Mouse (Mus musculus): ENCODE measurements at regions not wholly inside any gene's neighbourhood (a gene's known extent, or its start where the extent isn't known, plus 50 kb on each side); places are given as distances from the start of the nearest gene placed in this dataset.

- Histone ChIP-seq H3K9me3 (ENCODE audit: control insufficient read depth, low read length) (no peaks in the 10 kb centered on the region), H3K4me2 (ENCODE audit: low read depth, low read length) (no peak overlapping the region), H3K27me3 (ENCODE audit: control insufficient read depth, insufficient read depth, low read length) (no peaks in the 10 kb centered on the region), H3K4me1 (ENCODE audit: control insufficient read depth, insufficient read depth, low read length) (no peaks in the 10 kb centered on the region), H3K36me3 (ENCODE audit: control insufficient read depth, insufficient read depth, low read length) (no peaks in the 10 kb centered on the region), H3K27ac (ENCODE audit: low read depth, low read length) (no peak overlapping the region), H3K4me3 (ENCODE audit: low read depth, low read length) (no peak overlapping the region), H3K9ac (replicated peaks; ENCODE audit: low read depth, low read length) (no peak overlapping the region)
- WGBS, result 79% methylated on average over 7 of the region's 7 CpGs
- no peak for ATAC-seq (ENCODE audit: low read depth)
These were observed 77.7 kb downstream of the Gm826 start for GRCm38 (mm10) chr2:160256251-160256650.

GRCm38 (mm10) chr2:160250228-160250627, 83.7 kb downstream of the Gm826 start:
- H3K4me3 ChIP-seq (ENCODE audit: low read depth, low read length), result no peak overlapping the region
- no peaks in the 10 kb centered on the region for H3K27me3 ChIP-seq (ENCODE audit: control insufficient read depth, insufficient read depth, low read length)
- H3K4me2 ChIP-seq (ENCODE audit: low read depth, low read length), result no peak overlapping the region
- no peak for ATAC-seq (ENCODE audit: low read depth)
- H3K9me3 ChIP-seq (ENCODE audit: control insufficient read depth, low read length), result no peaks in the 10 kb centered on the region
- 92% methylated on average over 3 of the region's 3 CpGs for WGBS
- peaks cover 6% of the 10 kb centered on the region; the same call in 1 of the 2 replicates for H3K4me1 ChIP-seq (ENCODE audit: control insufficient read depth, insufficient read depth, low read length)
- H3K27ac ChIP-seq (ENCODE audit: low read depth, low read length), result no peak overlapping the region
- no peaks in the 10 kb centered on the region for H3K36me3 ChIP-seq (ENCODE audit: control insufficient read depth, insufficient read depth, low read length)
- no peak overlapping the region for H3K9ac ChIP-seq (replicated peaks; ENCODE audit: low read depth, low read length)

- Histone ChIP-seq H3K9me3 (ENCODE audit: control insufficient read depth, low read length) (no peaks in the 10 kb centered on the region), H3K27ac (ENCODE audit: low read depth, low read length) (no peak overlapping the region), H3K4me2 (ENCODE audit: low read depth, low read length) (no peak overlapping the region), H3K4me3 (ENCODE audit: low read depth, low read length) (no peak overlapping the region), H3K9ac (replicated peaks; ENCODE audit: low read depth, low read length) (no peak overlapping the region), H3K4me1 (ENCODE audit: control insufficient read depth, insufficient read depth, low read length) (peaks cover 6% of the 10 kb centered on the region; the same call in 1 of the 2 replicates), H3K36me3 (ENCODE audit: control insufficient read depth, insufficient read depth, low read length) (no peaks in the 10 kb centered on the region), H3K27me3 (ENCODE audit: control insufficient read depth, insufficient read depth, low read length) (no peaks in the 10 kb centered on the region)
- ATAC-seq (ENCODE audit: low read depth), result no peak
- WGBS, result 61% methylated on average over 9 of the region's 9 CpGs
These were observed 84.6 kb downstream of the Gm826 start for GRCm38 (mm10) chr2:160249104-160250093.

DNA sequence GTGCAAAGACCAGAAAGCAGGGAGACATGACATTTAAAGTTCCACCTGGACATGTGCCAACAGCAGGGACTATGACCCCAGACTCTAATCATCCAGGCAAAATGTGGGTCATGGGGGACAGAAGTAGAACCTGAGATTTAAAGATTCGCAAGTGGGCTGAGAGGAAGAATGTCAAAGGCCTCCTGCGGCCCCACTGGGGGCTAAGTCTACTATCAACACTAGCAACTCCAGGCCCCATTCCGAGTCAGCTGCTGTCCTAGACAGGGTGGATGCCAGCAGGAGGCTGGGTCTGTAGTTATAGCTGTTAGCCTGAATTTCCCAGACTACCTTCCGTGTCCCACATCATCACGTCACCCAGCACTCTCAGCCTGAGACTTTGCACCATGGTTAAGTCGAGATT, 86.7 kb downstream of the Gm826 start:
- no peaks in the 10 kb centered on the region for H3K27me3 ChIP-seq (ENCODE audit: control insufficient read depth, insufficient read depth, low read length)
- no peak overlapping the region for H3K27ac ChIP-seq (ENCODE audit: low read depth, low read length)
- peaks cover 6% of the 10 kb centered on the region; the same call in 1 of the 2 replicates for H3K4me1 ChIP-seq (ENCODE audit: control insufficient read depth, insufficient read depth, low read length)
- H3K9ac ChIP-seq (replicated peaks; ENCODE audit: low read depth, low read length), result no peak overlapping the region
- ATAC-seq (ENCODE audit: low read depth), result no peak
- H3K9me3 ChIP-seq (ENCODE audit: control insufficient read depth, low read length), result no peaks in the 10 kb centered on the region
- H3K36me3 ChIP-seq (ENCODE audit: control insufficient read depth, insufficient read depth, low read length), result no peaks in the 10 kb centered on the region
- 91% methylated on average over 6 of the region's 6 CpGs for WGBS
- H3K4me3 ChIP-seq (ENCODE audit: low read depth, low read length), result no peak overlapping the region
- H3K4me2 ChIP-seq (ENCODE audit: low read depth, low read length), result no peak overlapping the region

DNA sequence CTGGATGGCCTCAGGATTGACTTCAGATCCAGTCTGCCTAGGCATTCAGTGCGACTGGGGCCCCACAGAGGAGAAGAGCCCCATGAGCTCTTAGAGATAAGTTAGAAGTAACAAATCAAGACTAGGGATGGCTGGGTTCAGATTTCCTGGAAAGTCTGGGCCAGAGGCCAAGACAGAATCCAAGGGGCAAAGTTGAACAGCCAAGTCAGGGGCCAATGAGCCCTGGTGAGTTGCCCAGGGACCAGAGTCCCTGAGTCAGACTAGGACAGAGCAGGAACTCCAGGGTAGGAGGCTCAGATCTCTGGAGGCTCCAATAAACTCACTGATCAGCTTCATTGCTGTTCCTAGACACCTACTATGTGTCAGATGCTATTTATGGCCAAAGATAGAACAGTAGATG, 87.6 kb downstream of the Gm826 start:
- Histone ChIP-seq H3K4me3 (ENCODE audit: low read depth, low read length) (no peak overlapping the region), H3K27me3 (ENCODE audit: control insufficient read depth, insufficient read depth, low read length) (no peaks in the 10 kb centered on the region), H3K36me3 (ENCODE audit: control insufficient read depth, insufficient read depth, low read length) (no peaks in the 10 kb centered on the region), H3K9ac (replicated peaks; ENCODE audit: low read depth, low read length) (no peak overlapping the region), H3K4me2 (ENCODE audit: low read depth, low read length) (no peak overlapping the region), H3K4me1 (ENCODE audit: control insufficient read depth, insufficient read depth, low read length) (peaks cover 6% of the 10 kb centered on the region; the same call in 1 of the 2 replicates), H3K9me3 (ENCODE audit: control insufficient read depth, low read length) (no peaks in the 10 kb centered on the region), H3K27ac (ENCODE audit: low read depth, low read length) (no peak overlapping the region)
- 71% methylated on average over 1 of the region's 1 CpGs for WGBS
- ATAC-seq (ENCODE audit: low read depth), result no peak

DNA sequence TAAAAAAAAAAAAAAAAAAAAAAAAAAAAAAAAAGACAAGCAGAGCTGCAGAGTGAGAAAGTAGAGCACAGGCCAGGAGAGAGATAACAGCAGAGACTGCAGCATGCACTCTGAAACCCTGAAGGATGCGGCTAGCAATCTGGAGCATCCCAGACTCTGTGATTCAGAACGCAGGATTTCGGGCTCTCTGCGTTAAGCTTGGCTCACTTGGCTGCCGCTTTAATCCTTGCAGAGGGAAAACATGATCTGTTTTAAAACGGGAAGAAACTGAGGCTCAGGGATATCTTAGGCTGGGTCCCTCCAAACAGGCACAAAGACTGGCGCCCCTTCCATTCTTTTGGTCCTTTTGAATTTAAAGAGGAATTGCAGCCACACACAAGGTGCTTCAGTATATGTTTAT, 89.1 kb downstream of the Gm826 start:
- H3K4me3 ChIP-seq (ENCODE audit: low read depth, low read length), result no peak overlapping the region
- ATAC-seq (ENCODE audit: low read depth), result no peak
- H3K9ac ChIP-seq (replicated peaks; ENCODE audit: low read depth, low read length), result no peak overlapping the region
- no peaks in the 10 kb centered on the region for H3K27me3 ChIP-seq (ENCODE audit: control insufficient read depth, insufficient read depth, low read length)
- 18% methylated on average over 7 of the region's 7 CpGs for WGBS
- H3K27ac ChIP-seq (ENCODE audit: low read depth, low read length), result no peak overlapping the region
- no peaks in the 10 kb centered on the region for H3K9me3 ChIP-seq (ENCODE audit: control insufficient read depth, low read length)
- H3K36me3 ChIP-seq (ENCODE audit: control insufficient read depth, insufficient read depth, low read length), result no peaks in the 10 kb centered on the region
- no peak overlapping the region for H3K4me2 ChIP-seq (ENCODE audit: low read depth, low read length)
- H3K4me1 ChIP-seq (ENCODE audit: control insufficient read depth, insufficient read depth, low read length), result peaks cover 6% of the 10 kb centered on the region; the same call in 1 of the 2 replicates

DNA sequence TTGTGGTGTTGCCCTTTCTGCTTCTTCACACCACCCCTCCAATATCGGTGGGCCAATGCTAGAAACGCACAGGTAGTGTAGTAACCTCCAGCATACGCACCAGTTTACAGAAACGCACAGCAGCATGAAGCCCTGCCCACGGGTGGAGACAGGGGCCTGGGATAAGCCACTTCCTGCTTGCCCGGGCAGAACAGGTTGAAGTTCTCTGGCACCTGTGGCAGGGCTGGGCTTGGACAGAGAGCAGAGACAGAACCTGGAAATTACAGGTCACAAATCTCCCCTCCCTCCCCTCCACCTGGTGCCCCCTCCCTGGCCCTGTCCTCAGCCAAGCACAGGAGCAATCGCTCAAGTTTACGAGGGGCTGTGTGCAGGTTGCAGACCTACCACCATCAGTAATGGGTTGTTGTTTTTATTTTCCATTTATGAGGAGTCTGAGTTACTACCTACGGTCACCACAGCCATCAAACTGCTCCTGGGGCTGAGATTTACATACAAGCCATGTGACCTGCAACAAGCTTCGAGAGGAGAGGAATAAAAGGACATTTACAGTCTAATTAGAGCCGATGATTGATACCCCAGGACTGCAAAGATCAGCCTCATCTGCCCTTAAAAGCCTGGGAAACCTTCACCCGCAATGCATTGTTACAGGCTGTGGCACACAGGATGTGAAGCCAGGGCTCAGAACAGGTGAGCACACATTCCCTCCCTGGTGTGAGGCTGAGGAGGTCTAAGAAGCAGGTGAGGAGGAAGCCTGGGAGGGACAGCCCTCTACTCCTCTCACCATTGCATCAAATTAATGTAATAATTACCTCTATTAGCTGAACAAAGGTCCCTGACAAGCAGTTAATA, 93.2 kb downstream of the Gm826 start:
- peak; percentile 54; the same call in 1 of the 2 replicates for ATAC-seq (ENCODE audit: low read depth)
- H3K4me3 ChIP-seq (ENCODE audit: low read depth, low read length), result no peak overlapping the region
- WGBS, result 52% methylated on average over 12 of the region's 12 CpGs
- H3K27me3 ChIP-seq (ENCODE audit: control insufficient read depth, insufficient read depth, low read length), result 0 out of 2 replicates have a peak, but pooled peaks cover 2% of the 10 kb centered on the region
- no peaks in the 10 kb centered on the region for H3K4me1 ChIP-seq (ENCODE audit: control insufficient read depth, insufficient read depth, low read length)
- no peak overlapping the region for H3K9ac ChIP-seq (replicated peaks; ENCODE audit: low read depth, low read length)
- H3K9me3 ChIP-seq (ENCODE audit: control insufficient read depth, low read length), result no peaks in the 10 kb centered on the region
- no peaks in the 10 kb centered on the region for H3K36me3 ChIP-seq (ENCODE audit: control insufficient read depth, insufficient read depth, low read length)
- no peak overlapping the region for H3K4me2 ChIP-seq (ENCODE audit: low read depth, low read length)
- H3K27ac ChIP-seq (ENCODE audit: low read depth, low read length), result no peak overlapping the region

- Histone ChIP-seq H3K27ac (ENCODE audit: low read depth, low read length) (no peak overlapping the region), H3K4me2 (ENCODE audit: low read depth, low read length) (no peak overlapping the region), H3K4me3 (ENCODE audit: low read depth, low read length) (no peak overlapping the region), H3K27me3 (ENCODE audit: control insufficient read depth, insufficient read depth, low read length) (0 out of 2 replicates have a peak, but pooled peaks cover 2% of the 10 kb centered on the region), H3K9ac (replicated peaks; ENCODE audit: low read depth, low read length) (no peak overlapping the region), H3K9me3 (ENCODE audit: control insufficient read depth, low read length) (no peaks in the 10 kb centered on the region), H3K36me3 (ENCODE audit: control insufficient read depth, insufficient read depth, low read length) (no peaks in the 10 kb centered on the region), H3K4me1 (ENCODE audit: control insufficient read depth, insufficient read depth, low read length) (no peaks in the 10 kb centered on the region)
- no peak for ATAC-seq (ENCODE audit: low read depth)
- WGBS, result 83% methylated on average over 3 of the region's 3 CpGs
These were observed 96.4 kb downstream of the Gm826 start for GRCm38 (mm10) chr2:160237436-160238104.
